Mouse (Mus musculus) megakaryocyte, embryonic 14.5 days (primary cell): Measurements from ENCODE around the gene Rasa4. TPM values are rescaled to one million over a fixed set of nuclear protein-coding genes. Genes with fewer than 3 reads are reported as not detected.

Experiments used
- H3K27me3 ChIP-seq: replicated peaks from 2 replicates; pipeline ENCODE3; 2012; ENCODE audit warnings: inconsistent platforms
- H3K36me3 ChIP-seq: replicated peaks from 2 replicates; pipeline ENCODE3; 2012; ENCODE audit warnings: low read length, inconsistent platforms, mixed read lengths
- H3K4me1 ChIP-seq: 2 replicates; pipeline ENCODE4 v1.6.1; 2012; ENCODE audit warnings: inconsistent platforms
- H3K4me3 ChIP-seq: replicated peaks from 2 replicates; pipeline ENCODE3; 2012; ENCODE audit warnings: moderate library complexity, mild to moderate bottlenecking, inconsistent platforms
- H3K9me3 ChIP-seq: 2 replicates; pipeline ENCODE4 v1.6.1; 2012; ENCODE audit warnings: inconsistent platforms
- FLI1 ChIP-seq: IDR thresholded peaks from 2 replicates; pipeline ENCODE4 v1.6.1; 2012; ENCODE audit warnings: low read length, inconsistent platforms, mixed read lengths
- GATA1 ChIP-seq: IDR thresholded peaks from 3 replicates; pipeline ENCODE4 v1.6.1; 2012; ENCODE audit warnings: mixed read lengths, low read length, inconsistent platforms, borderline replicate concordance
- polyA plus RNA-seq: library from polyadenylated mRNA; stranded (reverse); fragments of >175 nt; gene quantifications from 2 replicates; pipeline ENCODE4 v1.2.3, GENCODE M21; 2012; ENCODE audit warnings: low replicate concordance; ENCODE audit not compliant: insufficient read depth

Rasa4 gene
- polyA plus RNA-seq, 1 experiment: 18.1 TPM

- H3K4me3 ChIP-seq: peak overlapping the region; percentile 93
- peaks cover 46% of the 10 kb centered on the region for H3K27me3 ChIP-seq
- H3K36me3 ChIP-seq: no peaks in the 10 kb centered on the region
- H3K9me3 ChIP-seq: peaks cover 2% of the 10 kb centered on the region; the same call in 1 of the 2 replicates
- peaks cover 47% of the 10 kb centered on the region for H3K4me1 ChIP-seq
- TF ChIP-seq GATA1 (no peak), FLI1 (no peak)
Observed at GRCm38 (mm10) chr5:136084144-136084881, 597 bp downstream of the Rasa4 start.

- H3K27me3 ChIP-seq: peaks cover 44% of the 10 kb centered on the region
- peak overlapping the region; percentile 93 for H3K4me3 ChIP-seq
- TF ChIP-seq GATA1 (no peak), FLI1 (no peak)
- no peaks in the 10 kb centered on the region for H3K36me3 ChIP-seq
- H3K9me3 ChIP-seq: peaks cover 2% of the 10 kb centered on the region; the same call in 1 of the 2 replicates
- H3K4me1 ChIP-seq: peaks cover 47% of the 10 kb centered on the region
Observed at GRCm38 (mm10) chr5:136084891-136085651, 1.4 kb downstream of the Rasa4 start.

- peaks cover 2% of the 10 kb centered on the region; the same call in 1 of the 2 replicates for H3K9me3 ChIP-seq
- H3K4me1 ChIP-seq: peaks cover 51% of the 10 kb centered on the region
- peaks cover 52% of the 10 kb centered on the region for H3K27me3 ChIP-seq
- H3K4me3 ChIP-seq: peak overlapping the region; percentile 52
- TF ChIP-seq FLI1 (no peak), GATA1 (no peak)
- no peaks in the 10 kb centered on the region for H3K36me3 ChIP-seq
Observed at GRCm38 (mm10) chr5:136086290-136086689, 2.6 kb downstream of the Rasa4 start.

GRCm38 (mm10) chr5:136088821-136089575 lies 5.3 kb downstream of the Rasa4 start:
- TF ChIP-seq GATA1 (no peak), FLI1 (no peak)
- Histone ChIP-seq H3K4me1 (peaks cover 43% of the 10 kb centered on the region), H3K36me3 (no peaks in the 10 kb centered on the region)

GRCm38 (mm10) chr5:136091927-136092326 lies 8.2 kb downstream of the Rasa4 start:
- peaks cover 36% of the 10 kb centered on the region for H3K4me1 ChIP-seq
- no peak overlapping the region for H3K4me3 ChIP-seq
- H3K36me3 ChIP-seq: no peaks in the 10 kb centered on the region
- no peaks in the 10 kb centered on the region for H3K9me3 ChIP-seq
- peaks cover 60% of the 10 kb centered on the region for H3K27me3 ChIP-seq
- TF ChIP-seq FLI1 (no peak), GATA1 (no peak)

More at GRCm38 (mm10) chr5:136088821-136089575, 5.3 kb downstream of the Rasa4 start:
- peaks cover 71% of the 10 kb centered on the region for H3K27me3 ChIP-seq
- H3K9me3 ChIP-seq: no peaks in the 10 kb centered on the region
- no peak overlapping the region for H3K4me3 ChIP-seq

- TF ChIP-seq FLI1 (no peak), GATA1 (no peak)
- peak overlapping the region; percentile 76 for H3K4me3 ChIP-seq
- H3K36me3 ChIP-seq: no peaks in the 10 kb centered on the region
- no peaks in the 10 kb centered on the region for H3K9me3 ChIP-seq
- H3K4me1 ChIP-seq: peaks cover 30% of the 10 kb centered on the region
- H3K27me3 ChIP-seq: peaks cover 55% of the 10 kb centered on the region
Observed at GRCm38 (mm10) chr5:136094249-136095010, 10.7 kb downstream of the Rasa4 start.

GRCm38 (mm10) chr5:136095089-136095488 lies 11.4 kb downstream of the Rasa4 start:
- H3K4me3 ChIP-seq: peak overlapping the region; percentile 60
- no peaks in the 10 kb centered on the region for H3K9me3 ChIP-seq
- H3K27me3 ChIP-seq: peaks cover 54% of the 10 kb centered on the region
- H3K36me3 ChIP-seq: no peaks in the 10 kb centered on the region
- TF ChIP-seq GATA1 (no peak), FLI1 (no peak)
- peaks cover 30% of the 10 kb centered on the region for H3K4me1 ChIP-seq

- Histone ChIP-seq H3K4me1 (peaks cover 47% of the 10 kb centered on the region), H3K4me3 (no peak overlapping the region), H3K27me3 (peaks cover 31% of the 10 kb centered on the region), H3K9me3 (no peaks in the 10 kb centered on the region), H3K36me3 (no peaks in the 10 kb centered on the region)
- no peak for TF ChIP-seq GATA1
- TF ChIP-seq FLI1: no peak
Observed at GRCm38 (mm10) chr5:136098536-136098935, 14.8 kb downstream of the Rasa4 start.
